Comparison of ENCODE assay signal across 29 mouse cellular contexts in genomic region chr5:37659177-37659576, GRCm38 (mm10). TPM values are rescaled to one million over a fixed set of nuclear protein-coding genes. Genes with fewer than 3 reads are reported as not detected.
"Had no signal": no experiment of that assay in that cellular context is flagged by ENCODE, and none has a peak within 500 bp of the region (broad histone marks: within the 10 kb centered on the region; RNA-seq: fewer than 3 reads in every experiment).

No protein-coding gene starts in this region.

- H3K4me2 ChIP-seq: heart, embryonic 11.5 days; heart, embryonic 13.5 days; heart, embryonic 15.5 days; hindbrain, embryonic 12.5 days; hindbrain, embryonic 14.5 days; intestine, embryonic 15.5 days; limb, embryonic 12.5 days; liver, embryonic 11.5 days; liver, embryonic 13.5 days had no signal

- H3K27ac ChIP-seq: gastrocnemius, adult 2 months; heart, adult 2 months; heart, embryonic 13.5 days; heart, embryonic 15.5 days; hindbrain, embryonic 10.5 days; hindbrain, embryonic 12.5 days; hindbrain, embryonic 14.5 days; intestine, embryonic 15.5 days; layer of hippocampus, adult 2 months; left cerebral cortex, adult 2 months; limb, embryonic 10.5 days; limb, embryonic 12.5 days; liver, embryonic 13.5 days had no signal

- H3K9ac ChIP-seq: heart, embryonic 13.5 days; heart, embryonic 15.5 days; hindbrain, embryonic 12.5 days; hindbrain, embryonic 14.5 days; intestine, embryonic 15.5 days; limb, embryonic 12.5 days; liver, embryonic 13.5 days had no signal

- H3K36me3 ChIP-seq: heart, embryonic 13.5 days; heart, embryonic 15.5 days; hindbrain, embryonic 10.5 days; hindbrain, embryonic 12.5 days; intestine, embryonic 15.5 days; limb, embryonic 10.5 days; limb, embryonic 12.5 days; liver, embryonic 13.5 days had no signal

- DNase-seq: gastrocnemius, adult 2 months; gastrocnemius, postnatal 10 days; gastrocnemius, postnatal 25 days; heart, adult 2 months; heart, postnatal 14 days; heart, postnatal 4 days; kidney, adult 18-20 months; kidney, adult 8-10 months; kidney, postnatal 10 days; kidney, postnatal 25 days; kidney, postnatal 4 days; liver; liver, embryonic 13.5 days had no signal

- H3K27me3 ChIP-seq: heart, embryonic 13.5 days; heart, embryonic 15.5 days; hindbrain, embryonic 12.5 days; intestine, embryonic 15.5 days; limb, embryonic 12.5 days; liver, embryonic 13.5 days had no signal

- H3K4me3 ChIP-seq: gastrocnemius, adult 2 months; heart, adult 2 months; heart, embryonic 13.5 days; heart, embryonic 15.5 days; hindbrain, embryonic 10.5 days; hindbrain, embryonic 12.5 days; intestine, embryonic 15.5 days; layer of hippocampus, adult 2 months; left cerebral cortex, adult 2 months; limb, embryonic 10.5 days; limb, embryonic 12.5 days; liver, embryonic 13.5 days had no signal

- ATAC-seq: hindbrain, embryonic 16.5 days; inflammation-experienced regulatory T-cells, adult 6 months; intestine, embryonic 15.5 days; intestine, postnatal 0 days had no signal

- H3K4me1 ChIP-seq: heart, embryonic 13.5 days; heart, embryonic 15.5 days; intestine, embryonic 15.5 days; limb, embryonic 10.5 days; limb, embryonic 12.5 days; liver, embryonic 13.5 days had no signal

- H3K9me3 ChIP-seq: heart, embryonic 13.5 days; heart, embryonic 15.5 days; hindbrain, embryonic 10.5 days; hindbrain, embryonic 12.5 days; intestine, embryonic 15.5 days; limb, embryonic 10.5 days; limb, embryonic 12.5 days; liver, embryonic 13.5 days had no signal

RNA-seq across cellular contexts. Expression of gene Stk32b, which starts 57.8 kb away (rescaled TPM):
- total RNA-seq: granulocyte monocyte progenitor cell, adult 5-6 weeks had no signal
- polyA plus RNA-seq: inflammation-experienced regulatory T-cells, adult 6 months had no signal
